Mouse (Mus musculus) hindbrain, embryonic 14.5 days (tissue): Measurements from ENCODE around the gene Fam189a2. TPM values are rescaled to one million over a fixed set of nuclear protein-coding genes. Genes with fewer than 3 reads are reported as not detected.
A peak's percentile ranks its signal among the peaks of the same experiment; 100 is the strongest.

ENCODE experiments used
- ATAC-seq: fragments of 200-750 bp; cut with Nextera tagmentation; 2 replicates; pipeline ENCODE4 v1.8.0; 2017; ENCODE audit warnings: moderate number of reproducible peaks, mild to moderate bottlenecking, moderate TSS enrichment, moderate library complexity; ENCODE audit not compliant: low FRiP score
- DNase-seq: peaks from one replicate; pipeline ENCODE4 v3.0.0-alpha.2; 2015; ENCODE audit warnings: low spot score
- H3K27ac ChIP-seq: fragments of 300-500 bp; sonication (generic); 2 replicates; pipeline ENCODE4 v1.5.1; 2014; ENCODE audit warnings: mild to moderate bottlenecking, moderate library complexity
- H3K27me3 ChIP-seq: fragments of 300-500 bp; sonication (generic); 2 replicates; pipeline ENCODE4 v1.6.1; 2014; ENCODE audit warnings: mild to moderate bottlenecking, low read length, mixed read lengths; ENCODE audit not compliant: control insufficient read depth, insufficient read depth
- H3K36me3 ChIP-seq: fragments of 300-500 bp; sonication (generic); replicated peaks from 2 replicates; pipeline ENCODE4 v1.6.1; 2014; ENCODE audit not compliant: control insufficient read depth, insufficient read depth
- H3K4me1 ChIP-seq: fragments of 300-500 bp; sonication (generic); replicated peaks from 2 replicates; pipeline ENCODE4 v1.6.1; 2014; ENCODE audit warnings: antibody characterized with exemption, low read length, mixed read lengths; ENCODE audit not compliant: control insufficient read depth, insufficient read depth
- H3K4me2 ChIP-seq: fragments of 300-500 bp; sonication (generic); replicated peaks from 2 replicates; pipeline ENCODE4 v1.6.1; 2014; ENCODE audit warnings: mild to moderate bottlenecking, moderate library complexity
- H3K4me3 ChIP-seq: fragments of 300-500 bp; sonication (generic); replicated peaks from 2 replicates; pipeline ENCODE4 v1.5.1; 2014; ENCODE audit warnings: mild to moderate bottlenecking, low read length
- H3K9ac ChIP-seq: fragments of 300-500 bp; sonication (generic); 2 replicates; pipeline ENCODE4 v1.6.1; 2014
- H3K9me3 ChIP-seq: fragments of 300-500 bp; sonication (generic); 2 replicates; pipeline ENCODE4 v1.6.1; 2016; ENCODE audit warnings: low read length; ENCODE audit not compliant: control insufficient read depth
- WGBS: fragments of 180-500 bp; shearing (Covaris S2); extraction: QIAGEN DNeasy Blood & Tissue Kit; methylation state at CpG from one replicate; pipeline ENCODE4 v1.1.7; 2014; 5-methylcytosine and 5-hydroxymethylcytosine counted together
- polyA plus RNA-seq: library from polyadenylated mRNA; unstranded; fragments of >200 nt; fragmentation: Nextera tagmentation; extraction: Ambion mirVana; gene quantifications from 2 replicates; pipeline ENCODE4 v1.2.1, GENCODE M21; 2014

Gene Fam189a2
- polyA plus RNA-seq, 1 experiment from 2014 or later, result 2.8 TPM

- no peak for ATAC-seq
- no peak overlapping the region for H3K9ac ChIP-seq
- H3K4me2 ChIP-seq, result no peak overlapping the region
- no peak for DNase-seq
- H3K4me3 ChIP-seq, result no peak overlapping the region
- H3K27me3 ChIP-seq, result no peaks in the 10 kb centered on the region
- WGBS, result 93% methylated on average over 3 of the region's 3 CpGs
- no peaks in the 10 kb centered on the region for H3K9me3 ChIP-seq
- no peak overlapping the region for H3K27ac ChIP-seq
- no peaks in the 10 kb centered on the region for H3K36me3 ChIP-seq
- peaks cover 10% of the 10 kb centered on the region; the same call in 1 of the 2 replicates for H3K4me1 ChIP-seq
Observed at GRCm38 (mm10) chr19:23970374-23970773, 60.4 kb downstream of the Fam189a2 start.

GRCm38 (mm10) chr19:23968862-23969225 is 62.0 kb downstream of the Fam189a2 start:
- Histone ChIP-seq H3K27me3 (no peaks in the 10 kb centered on the region), H3K36me3 (no peaks in the 10 kb centered on the region), H3K4me3 (no peak overlapping the region), H3K27ac (no peak overlapping the region), H3K9me3 (no peaks in the 10 kb centered on the region), H3K9ac (no peak overlapping the region), H3K4me2 (no peak overlapping the region), H3K4me1 (peaks cover 10% of the 10 kb centered on the region; the same call in 1 of the 2 replicates)
- WGBS, result 87% methylated on average over 2 of the region's 2 CpGs
- ATAC-seq, result no peak
- DNase-seq, result no peak

GRCm38 (mm10) chr19:23968125-23968861 is 62.5 kb downstream of the Fam189a2 start:
- 52% methylated on average over 5 of the region's 5 CpGs for WGBS

GRCm38 (mm10) chr19:23967156-23967555 is 63.7 kb downstream of the Fam189a2 start:
- Histone ChIP-seq H3K27ac (no peak overlapping the region), H3K4me1 (no peaks in the 10 kb centered on the region), H3K9ac (no peak overlapping the region), H3K9me3 (no peaks in the 10 kb centered on the region), H3K4me2 (no peak overlapping the region), H3K4me3 (no peak overlapping the region), H3K36me3 (no peaks in the 10 kb centered on the region), H3K27me3 (no peaks in the 10 kb centered on the region)
- ATAC-seq, result no peak
- no peak for DNase-seq
- 71% methylated on average over 2 of the region's 2 CpGs for WGBS

More at GRCm38 (mm10) chr19:23968125-23968861, 62.5 kb downstream of the Fam189a2 start:
- Histone ChIP-seq H3K4me1 (peaks cover 9% of the 10 kb centered on the region; the same call in 1 of the 2 replicates), H3K4me2 (no peak overlapping the region), H3K4me3 (no peak overlapping the region), H3K36me3 (no peaks in the 10 kb centered on the region), H3K27ac (no peak overlapping the region), H3K9me3 (no peaks in the 10 kb centered on the region), H3K27me3 (no peaks in the 10 kb centered on the region), H3K9ac (no peak overlapping the region)
- DNase-seq, result no peak
- ATAC-seq, result no peak

- H3K36me3 ChIP-seq, result no peaks in the 10 kb centered on the region
- H3K27me3 ChIP-seq, result no peaks in the 10 kb centered on the region
- H3K4me3 ChIP-seq, result no peak overlapping the region
- no peaks in the 10 kb centered on the region for H3K9me3 ChIP-seq
- H3K4me1 ChIP-seq, result no peaks in the 10 kb centered on the region
- WGBS, result 94% methylated on average over 9 of the region's 9 CpGs
- H3K27ac ChIP-seq, result no peak overlapping the region
- H3K9ac ChIP-seq, result no peak overlapping the region
- no peak for DNase-seq
- ATAC-seq, result no peak
- H3K4me2 ChIP-seq, result no peak overlapping the region
Observed at GRCm38 (mm10) chr19:23966376-23966775, 64.4 kb downstream of the Fam189a2 start.

GRCm38 (mm10) chr19:23964401-23964910 is 66.4 kb downstream of the Fam189a2 start:
- DNase-seq (no peak), ATAC-seq (no peak)
- peaks cover 13% of the 10 kb centered on the region; the same call in 1 of the 2 replicates for H3K4me1 ChIP-seq
- H3K9me3 ChIP-seq, result no peaks in the 10 kb centered on the region
- no peaks in the 10 kb centered on the region for H3K27me3 ChIP-seq
- H3K27ac ChIP-seq, result no peak overlapping the region
- no peak overlapping the region for H3K9ac ChIP-seq
- H3K4me3 ChIP-seq, result no peak overlapping the region
- WGBS, result 61% methylated on average over 10 of the region's 10 CpGs
- no peaks in the 10 kb centered on the region for H3K36me3 ChIP-seq
- no peak overlapping the region for H3K4me2 ChIP-seq

GRCm38 (mm10) chr19:23961516-23961915 is 69.3 kb downstream of the Fam189a2 start:
- DNase-seq (peak; percentile 82), ATAC-seq (peak; percentile 75)
- H3K4me2 ChIP-seq, result no peak overlapping the region
- H3K36me3 ChIP-seq, result no peaks in the 10 kb centered on the region
- no peaks in the 10 kb centered on the region for H3K27me3 ChIP-seq
- peaks cover 13% of the 10 kb centered on the region; the same call in 1 of the 2 replicates for H3K4me1 ChIP-seq
- no peaks in the 10 kb centered on the region for H3K9me3 ChIP-seq
- H3K27ac ChIP-seq, result no peak overlapping the region
- WGBS, result 2% methylated on average over 8 of the region's 8 CpGs
- H3K9ac ChIP-seq, result no peak overlapping the region
- H3K4me3 ChIP-seq, result no peak overlapping the region

GRCm38 (mm10) chr19:23960831-23961447 is 69.9 kb downstream of the Fam189a2 start:
- H3K27me3 ChIP-seq, result no peaks in the 10 kb centered on the region
- H3K9me3 ChIP-seq, result no peaks in the 10 kb centered on the region
- H3K4me1 ChIP-seq, result peaks cover 13% of the 10 kb centered on the region; the same call in 1 of the 2 replicates
- DNase-seq (no peak), ATAC-seq (no peak)
- 56% methylated on average over 6 of the region's 6 CpGs for WGBS
- peak overlapping the region; percentile 67; the same call in 1 of the 2 replicates for H3K27ac ChIP-seq
- no peak overlapping the region for H3K4me2 ChIP-seq
- H3K4me3 ChIP-seq, result no peak overlapping the region
- no peaks in the 10 kb centered on the region for H3K36me3 ChIP-seq
- H3K9ac ChIP-seq, result no peak overlapping the region

GRCm38 (mm10) chr19:23960275-23960674 is 70.5 kb downstream of the Fam189a2 start:
- H3K9ac ChIP-seq, result no peak overlapping the region

More at GRCm38 (mm10) chr19:23960275-23960674, 70.5 kb downstream of the Fam189a2 start:
- Histone ChIP-seq H3K27ac (peak overlapping the region; percentile 67; the same call in 1 of the 2 replicates), H3K27me3 (no peaks in the 10 kb centered on the region), H3K36me3 (no peaks in the 10 kb centered on the region), H3K4me2 (no peak overlapping the region), H3K4me1 (peaks cover 13% of the 10 kb centered on the region; the same call in 1 of the 2 replicates), H3K9me3 (no peaks in the 10 kb centered on the region), H3K4me3 (no peak overlapping the region)
- ATAC-seq, result peak; percentile 54; the same call in 1 of the 2 replicates
- DNase-seq, result no peak
- WGBS, result 13% methylated on average over 3 of the region's 3 CpGs
